ENCODE assay signal across 13 mouse cellular contexts in genomic region chr7:79262478-79262877, GRCm38 (mm10). TPM values are rescaled to one million over a fixed set of nuclear protein-coding genes. Genes with fewer than 3 reads are reported as not detected.
DNase-seq lines count a peak whose midpoint lies in the region; ATAC-seq lines count a peak whose summit lies in the region.
"Had no signal": no experiment of that assay in that cellular context is flagged by ENCODE, and none has a peak within 500 bp of the region (broad histone marks: within the 10 kb centered on the region; RNA-seq: fewer than 3 reads in every experiment).

No protein-coding gene starts in this region.

- H3K4me1 ChIP-seq in midbrain, embryonic 14.5 days (ENCODE audit: control insufficient read depth, insufficient read depth, low read length): no peaks in the 10 kb centered on the region
- H3K4me1 ChIP-seq: limb, embryonic 12.5 days had no signal

- no peaks in the 10 kb centered on the region for H3K27me3 ChIP-seq in midbrain, embryonic 14.5 days (ENCODE audit: control insufficient read depth, insufficient read depth, low read length)
- H3K27me3 ChIP-seq: limb, embryonic 12.5 days had no signal

- H3K36me3 ChIP-seq in midbrain, embryonic 14.5 days (ENCODE audit: control insufficient read depth, insufficient read depth, low read length): no peaks in the 10 kb centered on the region
- H3K36me3 ChIP-seq: limb, embryonic 12.5 days had no signal

- no peaks in the 10 kb centered on the region for H3K9me3 ChIP-seq in midbrain, embryonic 14.5 days (ENCODE audit: control insufficient read depth, low read length)
- H3K9me3 ChIP-seq: limb, embryonic 12.5 days had no signal

- no peak overlapping the region for H3K9ac ChIP-seq in midbrain, embryonic 14.5 days (replicated peaks; ENCODE audit: low read length)
- H3K9ac ChIP-seq: limb, embryonic 12.5 days had no signal

- no peak overlapping the region for H3K27ac ChIP-seq in midbrain, embryonic 14.5 days (replicated peaks; ENCODE audit: low read depth, low read length)
- H3K27ac ChIP-seq: limb, embryonic 12.5 days had no signal

- peak; percentile 73 to 79 for DNase-seq in adrenal gland, adult (ENCODE audit: inconsistent age in 2 of 2, low spot score in 1 of 2)
- no peak for DNase-seq in adrenal gland, postnatal 10 days
- peak; percentile 54 for DNase-seq in ovary, adult 18-20 months (ENCODE audit: low spot score)
- DNase-seq in ovary, postnatal 14 days (ENCODE audit: low spot score): no peak
- peak; percentile 70 for DNase-seq in kidney, postnatal 10 days
- DNase-seq in natural killer cell, adult 2 months (ENCODE audit: low spot score in 2 of 2): peak; percentile 14 to 39
- DNase-seq in midbrain, embryonic 14.5 days: no peak
- DNase-seq in right cerebral cortex, adult 2 months (ENCODE audit: low spot score in 2 of 2): no peak
- DNase-seq: cerebellum, adult 11-12 months; heart, adult 11 months; heart, postnatal 10 days had no signal

- H3K4me2 ChIP-seq in midbrain, embryonic 14.5 days (ENCODE audit: low read length): no peak overlapping the region
- H3K4me2 ChIP-seq: limb, embryonic 12.5 days had no signal

- ATAC-seq in midbrain, embryonic 14.5 days (ENCODE audit: low FRiP score, low TSS enrichment): no peak
- ATAC-seq: hindbrain, embryonic 16.5 days had no signal

- 82% methylated on average over 8 of the region's 8 CpGs for WGBS in midbrain, embryonic 14.5 days

- no peak overlapping the region for H3K4me3 ChIP-seq in midbrain, embryonic 14.5 days (replicated peaks; ENCODE audit: low read depth, low read length)
- H3K4me3 ChIP-seq: limb, embryonic 12.5 days had no signal

RNA-seq across cellular contexts. Expression of gene Abhd2, which starts 10.5 kb away (rescaled TPM):
- total RNA-seq in adrenal gland, postnatal 10 days (2021): 100 to 1,000 TPM; 247 to 382 TPM
- 17.8 and 21.5 TPM in 2 replicates for polyA plus RNA-seq in midbrain, embryonic 14.5 days (2014; fragmentation: Nextera tagmentation; extraction: Ambion mirVana)

Comparison
In these comparisons a context has a peak if more than half of its experiments do, and no peak if none do; other contexts are left out.
1. DNase-seq: peak in adrenal gland, adult (2 of 2), ovary, adult 18-20 months (single experiment), kidney, postnatal 10 days (single experiment) and natural killer cell, adult 2 months (2 of 2); none in adrenal gland, postnatal 10 days (single experiment), ovary, postnatal 14 days (single experiment), midbrain, embryonic 14.5 days (single experiment) and right cerebral cortex, adult 2 months (0 of 2).